Mouse (Mus musculus) heart, postnatal 0 days (tissue): ENCODE results near the gene Tmbim1. TPM values are rescaled to one million over a fixed set of nuclear protein-coding genes. Genes with fewer than 3 reads are reported as not detected.
A peak's percentile ranks its signal among the peaks of the same experiment; 100 is the strongest.

Experiments
- ATAC-seq: fragments of 200-750 bp; cut with Nextera tagmentation; 2 replicates; pipeline ENCODE4 v1.8.0; 2017; ENCODE audit warnings: low read depth, moderate number of reproducible peaks, moderate library complexity; ENCODE audit not compliant: insufficient read depth
- DNase-seq: peaks from one replicate; pipeline ENCODE4 v3.0.0-alpha.2; 2016; ENCODE audit warnings: low spot score
- H3K27ac ChIP-seq: fragments of 300-500 bp; sonication (generic); 2 replicates; pipeline ENCODE4 v1.5.1; 2014; ENCODE audit warnings: low read depth, mild to moderate bottlenecking
- H3K27me3 ChIP-seq: fragments of 300-500 bp; sonication (generic); 2 replicates; pipeline ENCODE4 v1.6.1; 2014; ENCODE audit warnings: low read length, mixed read lengths; ENCODE audit not compliant: control insufficient read depth, insufficient read depth
- H3K36me3 ChIP-seq: fragments of 300-500 bp; sonication (generic); replicated peaks from 2 replicates; pipeline ENCODE4 v1.6.1; 2014; ENCODE audit warnings: low read length, mixed read lengths; ENCODE audit not compliant: control insufficient read depth, insufficient read depth
- H3K4me1 ChIP-seq: fragments of 300-500 bp; sonication (generic); 2 replicates; pipeline ENCODE4 v1.6.1; 2014; ENCODE audit warnings: antibody characterized with exemption; ENCODE audit not compliant: control insufficient read depth, insufficient read depth
- H3K4me2 ChIP-seq: fragments of 300-500 bp; sonication (generic); 2 replicates; pipeline ENCODE4 v1.6.1; 2014; ENCODE audit warnings: low read depth, mild to moderate bottlenecking, low read length, moderate library complexity
- H3K4me3 ChIP-seq: fragments of 300-500 bp; sonication (generic); 2 replicates; pipeline ENCODE4 v1.5.1; 2014; ENCODE audit warnings: low read depth, low read length
- H3K9ac ChIP-seq: fragments of 300-500 bp; sonication (generic); replicated peaks from 2 replicates; pipeline ENCODE4 v1.6.1; 2014; ENCODE audit warnings: low read depth, low read length, mixed read lengths
- H3K9me3 ChIP-seq: fragments of 300-500 bp; sonication (generic); replicated peaks from 2 replicates; pipeline ENCODE4 v1.6.1; 2016; ENCODE audit warnings: low read length; ENCODE audit not compliant: control insufficient read depth
- CTCF ChIP-seq: IDR thresholded peaks from 2 replicates; pipeline ENCODE4 v1.5.1; 2016; ENCODE audit warnings: antibody characterized with exemption, control low read depth, low read depth
- EP300 ChIP-seq: IDR thresholded peaks from 2 replicates; pipeline ENCODE4 v1.6.1; 2016; ENCODE audit warnings: antibody characterized with exemption, low read depth
- WGBS: fragments of 180-500 bp; shearing (Covaris S2); extraction: QIAGEN DNeasy Blood & Tissue Kit; methylation state at CpG from one replicate; pipeline ENCODE4 v1.1.7; 2014; 5-methylcytosine and 5-hydroxymethylcytosine counted together
- polyA plus RNA-seq: library from polyadenylated mRNA; unstranded; fragments of >200 nt; fragmentation: Nextera tagmentation; extraction: Ambion mirVana; gene quantifications from 2 replicates; pipeline ENCODE4 v1.2.1, GENCODE M21; 2015
- total RNA-seq: library from RNA; depleted of rRNA; stranded (reverse); fragments of >200 nt; gene quantifications from 2 replicates; pipeline ENCODE4 v1.2.3, GENCODE M21; 2014; ENCODE audit warnings: low replicate concordance

Tmbim1 gene
- total and polyA plus RNA-seq, 2 experiments from 2014 or later = 41.6 to 100 TPM

- ATAC-seq = 0 out of 2 replicates have a peak, but pooled peaks have one; percentile 39
Observed at GRCm38 (mm10) chr1:74321396-74321795, 16.0 kb upstream of the Tmbim1 start.

DNA sequence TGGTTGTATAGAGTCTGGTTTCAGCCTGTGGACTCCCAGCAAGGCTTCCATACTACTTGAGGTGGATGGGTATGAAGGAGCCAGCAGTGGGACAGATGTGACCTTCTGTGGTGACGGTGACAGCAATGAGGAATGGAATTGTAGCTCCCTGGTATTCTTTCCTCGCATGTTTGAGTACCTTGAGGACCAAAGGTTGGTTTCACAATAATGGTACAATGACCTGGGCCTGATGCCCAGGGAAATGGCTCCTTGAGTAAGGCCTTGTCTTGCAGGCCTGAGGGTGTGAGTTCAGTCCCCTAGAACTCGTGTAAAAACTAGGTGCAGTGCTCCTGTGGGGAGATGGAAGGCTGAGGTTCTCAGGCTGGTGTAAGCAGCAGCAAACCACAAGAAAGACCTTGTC, 13.3 kb upstream of the Tmbim1 start:
- H3K4me3 ChIP-seq = no peak overlapping the region
- no peak for DNase-seq
- no peaks in the 10 kb centered on the region for H3K9me3 ChIP-seq
- no peak for TF ChIP-seq EP300
- no peak overlapping the region for H3K9ac ChIP-seq
- H3K36me3 ChIP-seq = no peaks in the 10 kb centered on the region
- 87% methylated on average over 3 of the region's 3 CpGs for WGBS
- no peak overlapping the region for H3K4me2 ChIP-seq
- peaks cover 14% of the 10 kb centered on the region for H3K4me1 ChIP-seq
- ATAC-seq = no peak
- no peaks in the 10 kb centered on the region for H3K27me3 ChIP-seq
- no peak overlapping the region for H3K27ac ChIP-seq

More at GRCm38 (mm10) chr1:74321396-74321795, 16.0 kb upstream of the Tmbim1 start:
- no peak overlapping the region for H3K9ac ChIP-seq
- H3K4me3 ChIP-seq = no peak overlapping the region
- H3K4me2 ChIP-seq = no peak overlapping the region
- H3K4me1 ChIP-seq = peaks cover 14% of the 10 kb centered on the region
- peak overlapping the region; percentile 38 for H3K27ac ChIP-seq
- H3K36me3 ChIP-seq = no peaks in the 10 kb centered on the region
- no peak for DNase-seq
- TF ChIP-seq CTCF (no peak), EP300 (no peak)
- WGBS = 32% methylated on average over 3 of the region's 3 CpGs
- H3K27me3 ChIP-seq = no peaks in the 10 kb centered on the region
- no peaks in the 10 kb centered on the region for H3K9me3 ChIP-seq

GRCm38 (mm10) chr1:74316114-74316827, 10.8 kb upstream of the Tmbim1 start:
- ATAC-seq = no peak
- peaks cover 13% of the 10 kb centered on the region; the same call in 1 of the 2 replicates for H3K4me1 ChIP-seq
- TF ChIP-seq CTCF (no peak), EP300 (no peak)
- no peak overlapping the region for H3K9ac ChIP-seq
- no peaks in the 10 kb centered on the region for H3K36me3 ChIP-seq
- H3K4me3 ChIP-seq = no peak overlapping the region
- no peak for DNase-seq
- 57% methylated on average over 4 of the region's 4 CpGs for WGBS
- H3K27ac ChIP-seq = no peak overlapping the region
- no peaks in the 10 kb centered on the region for H3K9me3 ChIP-seq
- H3K4me2 ChIP-seq = no peak overlapping the region
- no peaks in the 10 kb centered on the region for H3K27me3 ChIP-seq

- Histone ChIP-seq H3K4me2 (no peak overlapping the region), H3K4me3 (no peak overlapping the region), H3K9ac (no peak overlapping the region), H3K9me3 (no peaks in the 10 kb centered on the region), H3K27me3 (no peaks in the 10 kb centered on the region), H3K36me3 (no peaks in the 10 kb centered on the region), H3K27ac (no peak overlapping the region), H3K4me1 (peaks cover 14% of the 10 kb centered on the region)
- TF ChIP-seq EP300 = no peak
- TF ChIP-seq CTCF = no peak
- DNase-seq = no peak
- 75% methylated on average over 3 of the region's 3 CpGs for WGBS
- no peak for ATAC-seq
Observed at GRCm38 (mm10) chr1:74314796-74315195, 9.4 kb upstream of the Tmbim1 start.

- peak; percentile 34; the same call in 1 of the 2 replicates for ATAC-seq
- H3K27ac ChIP-seq = peak overlapping the region; percentile 5; the same call in 1 of the 2 replicates
- DNase-seq = peak; percentile 90
Observed at GRCm38 (mm10) chr1:74313049-74313692, 7.7 kb upstream of the Tmbim1 start.

More at GRCm38 (mm10) chr1:74313049-74313692, 7.7 kb upstream of the Tmbim1 start:
- TF ChIP-seq CTCF = peak; percentile 97
- no peak for TF ChIP-seq EP300
- H3K36me3 ChIP-seq = no peaks in the 10 kb centered on the region
- no peak overlapping the region for H3K4me3 ChIP-seq
- no peaks in the 10 kb centered on the region for H3K9me3 ChIP-seq
- H3K4me1 ChIP-seq = peaks cover 21% of the 10 kb centered on the region
- no peaks in the 10 kb centered on the region for H3K27me3 ChIP-seq
- WGBS = 2% methylated on average over 3 of the region's 3 CpGs
- H3K9ac ChIP-seq = no peak overlapping the region
- no peak overlapping the region for H3K4me2 ChIP-seq
